Mouse (Mus musculus) kidney, embryonic 14.5 days (tissue): ENCODE results near the gene Tmed10. TPM values are rescaled to one million over a fixed set of nuclear protein-coding genes. Genes with fewer than 3 reads are reported as not detected.

Source experiments
- ATAC-seq: fragments of 200-750 bp; cut with Nextera tagmentation; 2 replicates; pipeline ENCODE4 v1.8.0; 2017; ENCODE audit warnings: moderate number of reproducible peaks, mild to moderate bottlenecking, moderate TSS enrichment, moderate library complexity; ENCODE audit not compliant: low FRiP score, low TSS enrichment
- H3K27ac ChIP-seq: fragments of 300-500 bp; sonication (generic); 2 replicates; pipeline ENCODE4 v1.5.1; 2014; ENCODE audit warnings: low read depth, mild to moderate bottlenecking, low read length, moderate library complexity, mixed read lengths
- H3K27me3 ChIP-seq: fragments of 300-500 bp; sonication (generic); 2 replicates; pipeline ENCODE4 v1.6.1; 2014; ENCODE audit warnings: mild to moderate bottlenecking, low read length; ENCODE audit not compliant: control insufficient read depth, insufficient read depth
- H3K36me3 ChIP-seq: fragments of 300-500 bp; sonication (generic); 2 replicates; pipeline ENCODE4 v1.6.1; 2014; ENCODE audit warnings: low read length, mixed read lengths; ENCODE audit not compliant: control insufficient read depth, insufficient read depth
- H3K4me1 ChIP-seq: fragments of 300-500 bp; sonication (generic); 2 replicates; pipeline ENCODE4 v1.6.1; 2014; ENCODE audit warnings: low read length, mixed read lengths; ENCODE audit not compliant: control insufficient read depth, insufficient read depth
- H3K4me2 ChIP-seq: fragments of 300-500 bp; sonication (generic); replicated peaks from 2 replicates; pipeline ENCODE4 v1.6.1; 2014; ENCODE audit warnings: low read depth, mild to moderate bottlenecking, low read length
- H3K4me3 ChIP-seq: fragments of 300-500 bp; sonication (generic); 2 replicates; pipeline ENCODE4 v1.5.1; 2014; ENCODE audit warnings: mild to moderate bottlenecking, low read length
- H3K9ac ChIP-seq: fragments of 300-500 bp; sonication (generic); 2 replicates; pipeline ENCODE4 v1.6.1; 2014; ENCODE audit warnings: low read depth, mild to moderate bottlenecking, low read length, moderate library complexity
- H3K9me3 ChIP-seq: fragments of 300-500 bp; sonication (generic); 2 replicates; pipeline ENCODE4 v1.6.1; 2016; ENCODE audit warnings: low read length; ENCODE audit not compliant: control insufficient read depth
- WGBS: fragments of 180-500 bp; shearing (Covaris S2); extraction: QIAGEN DNeasy Blood & Tissue Kit; methylation state at CpG from one replicate; pipeline ENCODE4 v1.1.7; 2014; 5-methylcytosine and 5-hydroxymethylcytosine counted together
- polyA plus RNA-seq: library from polyadenylated mRNA; unstranded; fragments of >200 nt; fragmentation: Nextera tagmentation; extraction: Ambion mirVana; gene quantifications from 2 replicates; pipeline ENCODE4 v1.2.1, GENCODE M21; 2014

The Tmed10 gene
- polyA plus RNA-seq, 1 experiment from 2014 or later: 356 TPM

DNA sequence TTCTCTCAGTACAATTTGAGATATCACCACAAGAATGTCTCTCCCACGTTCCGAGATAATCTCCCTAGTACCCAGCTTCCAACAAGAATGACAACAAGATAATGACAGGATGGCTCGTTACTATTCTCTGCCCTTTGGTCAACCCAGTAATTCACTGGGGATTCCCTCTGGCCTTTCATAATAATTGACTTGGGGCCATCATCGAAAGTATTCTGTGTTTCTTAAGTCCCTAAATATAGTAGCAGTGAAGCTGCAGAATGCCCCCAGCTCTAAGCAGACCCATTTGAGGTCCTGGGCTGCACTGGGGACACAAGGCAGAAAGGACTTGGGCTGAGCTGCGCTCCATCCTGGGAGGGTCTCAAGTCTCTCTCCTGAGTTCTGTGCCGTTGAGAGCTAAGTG, 82.4 kb downstream of the Tmed10 start:
- WGBS: 83% methylated on average over 6 of the region's 6 CpGs
- no peak overlapping the region for H3K9ac ChIP-seq
- no peak overlapping the region for H3K4me2 ChIP-seq
- no peaks in the 10 kb centered on the region for H3K36me3 ChIP-seq
- no peaks in the 10 kb centered on the region for H3K27me3 ChIP-seq
- no peak overlapping the region for H3K27ac ChIP-seq
- H3K9me3 ChIP-seq: peaks cover 18% of the 10 kb centered on the region
- no peak overlapping the region for H3K4me3 ChIP-seq
- ATAC-seq: no peak
- H3K4me1 ChIP-seq: peaks cover 12% of the 10 kb centered on the region

DNA sequence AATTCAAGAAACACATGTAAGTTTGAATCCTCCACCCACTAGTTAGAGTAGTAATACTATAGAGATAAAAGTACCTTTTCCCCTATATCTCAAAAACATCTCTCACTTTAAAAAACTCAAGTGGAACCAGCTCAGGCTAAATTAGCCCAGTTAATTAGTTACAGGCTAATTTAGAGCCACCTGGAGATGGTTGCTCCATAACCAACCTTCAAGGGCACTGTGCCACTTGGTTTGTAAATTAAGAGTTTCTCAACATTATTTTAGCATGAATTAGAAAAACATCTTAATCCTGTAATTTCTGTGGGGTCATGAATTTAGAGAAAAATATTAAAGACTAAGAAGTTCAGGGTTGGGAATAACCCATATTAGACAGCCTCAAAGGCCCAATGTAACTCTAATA, 83.1 kb downstream of the Tmed10 start:
- Histone ChIP-seq H3K9ac (no peak overlapping the region), H3K27me3 (no peaks in the 10 kb centered on the region), H3K4me2 (no peak overlapping the region), H3K36me3 (no peaks in the 10 kb centered on the region), H3K4me1 (peaks cover 8% of the 10 kb centered on the region; the same call in 1 of the 2 replicates), H3K4me3 (no peak overlapping the region), H3K27ac (no peak overlapping the region), H3K9me3 (peaks cover 18% of the 10 kb centered on the region)
- ATAC-seq: no peak

DNA sequence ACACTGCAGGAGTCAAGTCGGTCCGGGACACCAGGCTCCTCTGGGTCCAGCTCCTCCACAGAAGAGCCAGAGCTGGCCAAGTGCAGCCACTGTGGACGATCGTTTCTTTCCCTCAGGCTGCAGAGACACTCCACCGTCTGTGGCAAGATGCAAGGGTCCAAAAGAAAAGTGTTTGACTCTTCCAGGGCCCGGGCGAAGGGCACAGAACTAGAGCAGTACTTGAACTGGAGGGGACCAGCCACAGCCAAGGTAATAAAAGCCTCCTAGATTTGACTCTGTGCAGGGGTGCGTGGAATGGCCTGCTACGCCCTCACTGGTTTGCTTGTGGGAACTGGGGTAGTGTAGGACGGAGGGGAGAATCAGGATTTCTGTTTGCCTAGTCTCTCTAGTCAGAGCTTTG, 84.0 kb downstream of the Tmed10 start:
- Histone ChIP-seq H3K9me3 (peaks cover 18% of the 10 kb centered on the region), H3K4me3 (no peak overlapping the region), H3K4me1 (peaks cover 8% of the 10 kb centered on the region; the same call in 1 of the 2 replicates), H3K9ac (no peak overlapping the region), H3K27ac (no peak overlapping the region), H3K27me3 (no peaks in the 10 kb centered on the region), H3K4me2 (0 out of 2 replicates have a peak overlapping the region, but pooled peaks have one; percentile 8), H3K36me3 (no peaks in the 10 kb centered on the region)
- ATAC-seq: no peak
- WGBS: 63% methylated on average over 10 of the region's 10 CpGs

Other genes with a start within 250 kb of the Tmed10 start
- gene Rps6kl1, start 223.6 kb downstream of the Tmed10 start, polyA plus RNA-seq: 0.61 and 1.0 TPM in 2 replicates
- 16.3 and 21.9 TPM in 2 replicates for gene Pgf, start 197.1 kb downstream of the Tmed10 start, polyA plus RNA-seq
- 95.7 and 105 TPM in 2 replicates for gene Eif2b2, start 155.4 kb downstream of the Tmed10 start, polyA plus RNA-seq
- 6.2 and 10.8 TPM in 2 replicates for gene Mlh3, start 104.2 kb downstream of the Tmed10 start, polyA plus RNA-seq
- gene Acyp1, start 86.4 kb downstream of the Tmed10 start, polyA plus RNA-seq: 57.7 and 89.4 TPM in 2 replicates
- 2.0 and 3.2 TPM in 2 replicates for gene Zc2hc1c, start 86.3 kb downstream of the Tmed10 start, polyA plus RNA-seq
- gene Nek9, start 35.5 kb downstream of the Tmed10 start, polyA plus RNA-seq: 13.1 and 19.1 TPM in 2 replicates
- gene Fos, start 99.0 kb upstream of the Tmed10 start, polyA plus RNA-seq: 1.6 and 3.0 TPM in 2 replicates
- gene Jdp2, start 224.2 kb upstream of the Tmed10 start, polyA plus RNA-seq: 0.49 and 0.66 TPM in 2 replicates